Mouse (Mus musculus): Measurements from ENCODE around the gene Pmm1. TPM values are rescaled to one million over a fixed set of nuclear protein-coding genes. Genes with fewer than 3 reads are reported as not detected.
"Not testable (repeated sequence)": the region's sequence is repeated elsewhere in the genome, so short reads cannot be mapped to it uniquely, and the experiment has no call there.

Pmm1 gene
- polyA plus RNA-seq, 1 experiment from 2014 or later: 39.0 TPM

DNA sequence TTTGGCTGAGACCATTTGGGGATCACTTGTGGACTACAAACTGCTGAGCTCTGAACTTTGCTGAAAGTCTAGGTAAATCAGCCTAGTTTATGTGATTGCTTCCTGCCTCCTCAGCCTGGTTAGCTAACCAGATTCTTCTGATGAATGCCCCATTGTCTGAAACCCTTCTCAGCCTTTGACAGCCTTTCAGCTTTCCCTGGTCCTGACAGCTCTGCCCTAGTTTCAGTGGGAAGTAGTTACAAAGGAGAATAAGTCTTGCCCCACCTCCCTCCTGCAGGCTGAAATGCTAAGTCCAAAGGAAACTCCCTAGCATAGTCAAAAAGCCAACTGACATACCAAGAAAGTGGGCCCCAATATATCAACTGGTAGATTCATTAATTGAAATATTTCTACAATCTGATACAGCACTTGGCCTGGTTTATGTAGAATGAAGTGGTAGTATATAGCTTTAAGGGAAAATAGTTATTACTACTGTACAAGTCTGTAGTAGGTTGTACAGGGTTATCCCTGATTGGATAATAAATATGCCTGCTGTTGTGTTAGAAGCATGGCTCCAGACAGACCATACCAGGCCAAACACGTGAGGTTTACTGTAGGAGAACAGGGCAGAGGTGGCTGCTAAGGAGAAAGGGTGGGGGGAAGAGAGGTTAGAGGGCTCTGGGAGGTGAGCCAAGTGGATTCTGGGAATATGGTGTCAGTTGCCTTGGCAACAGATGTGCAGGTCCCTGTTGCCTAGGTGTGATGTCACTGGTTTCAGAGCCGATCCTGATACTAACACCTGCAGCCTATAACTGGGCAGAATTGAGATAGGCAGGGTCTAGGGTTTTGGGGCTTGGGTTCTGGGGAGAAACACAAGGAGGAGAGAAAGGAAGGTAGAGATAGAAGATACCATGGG is 24.8 kb upstream of the Pmm1 start:
- ATAC-seq (ENCODE audit: insufficient read depth): no peak
- Histone ChIP-seq H3K9me3 (ENCODE audit: low read depth, low read length) (no peaks in the 10 kb centered on the region), H3K4me3 (ENCODE audit: low read depth, low read length) (no peak overlapping the region), H3K27me3 (ENCODE audit: insufficient read depth, low read length) (no peaks in the 10 kb centered on the region), H3K27ac (ENCODE audit: low read depth) (no peak overlapping the region), H3K36me3 (ENCODE audit: insufficient read depth) (no peaks in the 10 kb centered on the region), H3K4me1 (ENCODE audit: insufficient read depth) (peaks cover 5% of the 10 kb centered on the region; the same call in 1 of the 2 replicates), H3K9ac (no peak overlapping the region), H3K4me2 (no peak overlapping the region)
- no peak for DNase-seq
- no peak for TF ChIP-seq CTCF (IDR thresholded peaks at IDR 0.05; ENCODE audit: low read depth)
- 55% methylated on average over 2 of the region's 2 CpGs for WGBS

DNA sequence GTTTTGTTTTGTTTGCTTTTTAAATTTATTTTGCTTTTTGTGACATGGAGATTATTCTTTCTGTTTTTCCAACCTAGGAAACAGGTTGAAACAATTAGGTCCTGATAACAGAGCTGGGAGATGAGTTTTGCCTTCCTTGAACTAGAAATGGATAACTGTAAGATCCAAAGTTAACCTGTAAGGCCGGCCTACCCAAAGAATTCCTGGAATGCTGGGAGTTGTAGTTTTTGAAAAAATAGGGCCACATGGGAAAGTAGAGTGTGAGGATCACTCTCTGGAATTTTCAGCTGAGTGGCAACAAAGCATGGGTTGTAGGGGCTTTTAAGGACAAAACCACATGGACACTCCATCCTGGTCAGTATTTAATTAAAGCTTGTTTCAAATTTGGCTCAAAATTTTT is 21.4 kb upstream of the Pmm1 start:
- Histone ChIP-seq H3K4me3 (ENCODE audit: low read depth, low read length) (no peak overlapping the region), H3K36me3 (ENCODE audit: insufficient read depth) (no peaks in the 10 kb centered on the region), H3K27me3 (ENCODE audit: insufficient read depth, low read length) (no peaks in the 10 kb centered on the region), H3K9ac (no peak overlapping the region), H3K9me3 (ENCODE audit: low read depth, low read length) (no peaks in the 10 kb centered on the region), H3K4me1 (ENCODE audit: insufficient read depth) (no peaks in the 10 kb centered on the region), H3K4me2 (no peak overlapping the region), H3K27ac (ENCODE audit: low read depth) (no peak overlapping the region)
- ATAC-seq (ENCODE audit: insufficient read depth) (no peak), DNase-seq (no peak)
- no peak for TF ChIP-seq CTCF (IDR thresholded peaks at IDR 0.05; ENCODE audit: low read depth)
- WGBS: 53% methylated on average over 1 of the region's 1 CpGs

DNA sequence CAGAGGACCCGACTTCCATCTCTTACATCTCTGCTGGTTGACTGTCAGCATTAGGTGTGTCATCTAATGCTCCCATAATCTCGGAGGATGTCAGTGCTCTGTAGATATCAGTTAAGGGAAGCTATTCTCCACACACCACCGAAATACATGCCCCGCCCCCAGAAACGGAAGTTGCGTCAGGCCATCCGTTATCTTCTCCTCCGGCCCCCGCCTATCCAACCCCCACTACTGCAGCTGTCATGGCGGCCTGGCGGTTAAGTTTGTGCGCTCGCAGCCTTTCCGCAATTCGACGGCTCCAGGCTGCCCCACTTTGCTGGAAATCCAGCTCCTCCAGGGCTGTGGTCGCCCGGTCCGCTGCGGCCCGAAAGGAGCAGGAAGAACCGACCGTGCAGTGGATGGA is 19.6 kb upstream of the Pmm1 start, which contains the start of gene 1700029P11Rik:
1700029P11Rik (plus strand) TSS at position 220 of the 400 bp plus-strand sequence.
- no peak for TF ChIP-seq CTCF (IDR thresholded peaks at IDR 0.05; ENCODE audit: low read depth)
- Histone ChIP-seq H3K4me2 (no peak within 1 kb of the TSS), H3K4me1 (ENCODE audit: insufficient read depth) (no peaks in the 10 kb centered on the region), H3K9ac (no peak within 1 kb of the TSS), H3K27me3 (ENCODE audit: insufficient read depth, low read length) (no peaks in the 10 kb centered on the region), H3K4me3 (ENCODE audit: low read depth, low read length) (no peak within 1 kb of the TSS), H3K9me3 (ENCODE audit: low read depth, low read length) (no peaks in the 10 kb centered on the region), H3K36me3 (ENCODE audit: insufficient read depth) (no peaks in the 10 kb centered on the region), H3K27ac (ENCODE audit: low read depth) (no peak within 1 kb of the TSS)
- 92% methylated on average over 23 of the region's 23 CpGs for WGBS
- DNase-seq: no peak
- ATAC-seq (ENCODE audit: insufficient read depth): no peak

DNA sequence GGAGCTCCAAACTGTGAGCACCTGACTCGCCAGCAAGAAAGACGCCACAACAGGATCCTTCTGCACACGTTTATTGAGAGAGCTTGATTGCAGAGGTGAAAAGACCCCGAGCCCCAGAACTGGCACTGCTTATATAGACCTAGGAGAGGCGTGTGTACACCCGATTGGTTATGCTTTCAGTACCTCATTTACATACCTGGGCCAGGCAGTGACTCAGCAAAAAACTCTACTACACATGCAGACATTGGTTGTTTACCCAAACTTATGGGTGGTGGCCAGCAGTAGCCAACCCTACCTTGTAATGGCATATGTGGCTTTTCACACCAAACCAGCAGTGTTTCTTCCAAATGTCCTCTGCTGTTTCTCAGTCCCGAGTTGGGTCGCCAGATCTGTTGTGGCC is 14.4 kb upstream of the Pmm1 start:
- DNase-seq; H3K27ac ChIP-seq (ENCODE audit: low read depth); H3K9ac ChIP-seq; H3K36me3 ChIP-seq (ENCODE audit: insufficient read depth); H3K4me1 ChIP-seq (ENCODE audit: insufficient read depth); H3K27me3 ChIP-seq (ENCODE audit: insufficient read depth, low read length); ATAC-seq (ENCODE audit: insufficient read depth); H3K9me3 ChIP-seq (ENCODE audit: low read depth, low read length); H3K4me3 ChIP-seq (ENCODE audit: low read depth, low read length); H3K4me2 ChIP-seq: not testable (repeated sequence)
- 90% methylated on average over 8 of the region's 8 CpGs for WGBS

- H3K36me3 ChIP-seq (ENCODE audit: insufficient read depth); H3K4me1 ChIP-seq (ENCODE audit: insufficient read depth); ATAC-seq (ENCODE audit: insufficient read depth); H3K27ac ChIP-seq (ENCODE audit: low read depth); H3K4me2 ChIP-seq; H3K9ac ChIP-seq; H3K9me3 ChIP-seq (ENCODE audit: low read depth, low read length); DNase-seq; H3K27me3 ChIP-seq (ENCODE audit: insufficient read depth, low read length); H3K4me3 ChIP-seq (ENCODE audit: low read depth, low read length): not testable (repeated sequence)
- WGBS: 90% methylated on average over 4 of the region's 4 CpGs
Observed at GRCm38 (mm10) chr15:81970498-81970897, 9.8 kb upstream of the Pmm1 start.

GRCm38 (mm10) chr15:81969635-81970034 is 8.9 kb upstream of the Pmm1 start:
- WGBS: 66% methylated on average over 6 of the region's 6 CpGs

GRCm38 (mm10) chr15:81969173-81969572 is 8.4 kb upstream of the Pmm1 start:
- 44% methylated on average over 7 of the region's 7 CpGs for WGBS
- H3K27ac ChIP-seq (ENCODE audit: low read depth): no peak overlapping the region
- TF ChIP-seq CTCF (IDR thresholded peaks at IDR 0.05; ENCODE audit: low read depth): no peak
- no peak overlapping the region for H3K4me2 ChIP-seq
- ATAC-seq (ENCODE audit: insufficient read depth): no peak
- DNase-seq: no peak
- no peaks in the 10 kb centered on the region for H3K36me3 ChIP-seq (ENCODE audit: insufficient read depth)
- H3K9me3 ChIP-seq (ENCODE audit: low read depth, low read length): no peaks in the 10 kb centered on the region
- H3K27me3 ChIP-seq (ENCODE audit: insufficient read depth, low read length): no peaks in the 10 kb centered on the region
- no peaks in the 10 kb centered on the region for H3K4me1 ChIP-seq (ENCODE audit: insufficient read depth)
- H3K9ac ChIP-seq: no peak overlapping the region
- H3K4me3 ChIP-seq (ENCODE audit: low read depth, low read length): no peak overlapping the region

More at GRCm38 (mm10) chr15:81969635-81970034, 8.9 kb upstream of the Pmm1 start:
- DNase-seq; H3K27ac ChIP-seq (ENCODE audit: low read depth); H3K9me3 ChIP-seq (ENCODE audit: low read depth, low read length); H3K27me3 ChIP-seq (ENCODE audit: insufficient read depth, low read length); H3K4me2 ChIP-seq; ATAC-seq (ENCODE audit: insufficient read depth); H3K4me1 ChIP-seq (ENCODE audit: insufficient read depth); H3K36me3 ChIP-seq (ENCODE audit: insufficient read depth); H3K9ac ChIP-seq; H3K4me3 ChIP-seq (ENCODE audit: low read depth, low read length): not testable (repeated sequence)

All from lung, embryonic 14.5 days (tissue).